Mouse (Mus musculus) thymus, adult 2 months (tissue): ENCODE data around the gene Wdr95. TPM values are rescaled to one million over a fixed set of nuclear protein-coding genes. Genes with fewer than 3 reads are reported as not detected.

ENCODE experiments used
- DNase-seq: peaks from one replicate; pipeline ENCODE4 v3.0.0; 2021
- H3K27ac ChIP-seq: fragments of 200-500 bp; 2 replicates; pipeline ENCODE4 v1.5.1; 2012; ENCODE audit warnings: low read length, control low read depth; ENCODE audit not compliant: control insufficient read depth, insufficient read depth
- H3K27me3 ChIP-seq: fragments of 200-500 bp; 2 replicates; pipeline ENCODE4 v1.6.1; 2012; ENCODE audit warnings: mild to moderate bottlenecking, low read length, moderate library complexity, mixed read lengths; ENCODE audit not compliant: control insufficient read depth, insufficient read depth
- H3K36me3 ChIP-seq: fragments of 200-500 bp; 2 replicates; pipeline ENCODE4 v1.6.1; 2012; ENCODE audit warnings: mild to moderate bottlenecking, low read length, moderate library complexity; ENCODE audit not compliant: control insufficient read depth, insufficient read depth
- H3K4me1 ChIP-seq: fragments of 200-500 bp; replicated peaks from 2 replicates; pipeline ENCODE4 v1.6.1; 2012; ENCODE audit warnings: low read length; ENCODE audit not compliant: control insufficient read depth, insufficient read depth
- H3K4me3 ChIP-seq: fragments of 200-500 bp; 2 replicates; pipeline ENCODE4 v1.5.1; 2012; ENCODE audit warnings: mild to moderate bottlenecking, low read length, control low read depth, moderate library complexity; ENCODE audit not compliant: control insufficient read depth, insufficient read depth
- CTCF ChIP-seq: fragments of 200-500 bp; IDR thresholded peaks from 2 replicates; pipeline ENCODE4 v1.5.1; 2012; ENCODE audit warnings: mild to moderate bottlenecking, control low read depth, low read length, moderate library complexity, borderline replicate concordance; ENCODE audit not compliant: control insufficient read depth, poor library complexity, insufficient read depth; ENCODE audit errors: extremely low read depth
- POLR2A ChIP-seq: fragments of 200-500 bp; IDR thresholded peaks from 2 replicates; pipeline ENCODE4 v1.6.1; 2012; ENCODE audit warnings: mild to moderate bottlenecking, low read length, control low read depth, moderate library complexity; ENCODE audit not compliant: control insufficient read depth, poor library complexity, insufficient read depth; ENCODE audit errors: extremely low read depth
- WGBS: fragments of 180-500 bp; shearing (Covaris S2); methylation state at CpG from one replicate; pipeline ENCODE4 v1.1.7; 2018; 5-methylcytosine and 5-hydroxymethylcytosine counted together
- polyA plus RNA-seq: library from polyadenylated mRNA; depleted of rRNA; stranded (reverse); fragments of >200 nt; gene quantifications from 2 replicates; pipeline ENCODE4 v1.2.3, GENCODE M21; 2012

Wdr95 gene
- polyA plus RNA-seq, 1 experiment: 0.31 TPM

DNA sequence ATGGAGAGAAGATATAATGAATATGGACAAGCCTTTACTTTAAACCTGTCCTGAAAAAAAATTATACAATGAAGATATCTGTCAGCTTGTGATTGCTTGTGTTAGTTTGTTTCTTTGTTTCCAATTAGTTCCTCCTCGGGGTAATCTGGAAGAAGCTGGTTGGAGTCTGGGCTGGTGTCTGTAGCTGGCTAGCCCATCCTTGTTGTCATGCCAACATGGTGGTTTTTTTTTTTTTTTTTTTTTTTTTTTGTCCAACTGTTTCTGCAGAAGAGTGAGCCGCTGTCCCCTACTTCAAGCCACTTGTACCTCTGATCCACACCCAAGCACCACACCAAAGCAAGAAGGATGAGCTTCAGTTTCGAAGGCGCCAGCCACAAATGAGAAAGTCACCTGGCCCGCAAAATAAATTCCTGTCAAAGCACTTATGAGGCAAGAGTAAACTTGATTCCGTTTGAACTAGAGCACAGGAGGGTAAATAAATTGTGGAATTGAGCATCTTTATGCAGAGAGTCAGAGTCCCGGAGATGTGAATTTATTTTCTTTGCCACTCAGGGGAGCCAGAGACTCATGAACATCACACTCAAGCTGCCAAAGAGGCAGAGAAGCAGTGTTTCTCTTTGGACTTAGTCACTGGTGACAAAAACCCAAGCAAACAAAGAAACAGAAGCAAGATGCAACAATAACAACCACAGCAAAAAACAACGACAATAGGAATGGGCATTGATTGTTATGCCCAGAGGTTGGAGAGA, 119.1 kb downstream of the Wdr95 start:
- TF ChIP-seq POLR2A: no peak
- no peak for TF ChIP-seq CTCF
- WGBS: 32% methylated on average over 8 of the region's 8 CpGs
- Histone ChIP-seq H3K36me3 (no peaks in the 10 kb centered on the region), H3K4me3 (no peak overlapping the region), H3K4me1 (0 out of 2 replicates have a peak, but pooled peaks cover 2% of the 10 kb centered on the region), H3K27me3 (no peaks in the 10 kb centered on the region), H3K27ac (no peak overlapping the region)
- DNase-seq: no peak

DNA sequence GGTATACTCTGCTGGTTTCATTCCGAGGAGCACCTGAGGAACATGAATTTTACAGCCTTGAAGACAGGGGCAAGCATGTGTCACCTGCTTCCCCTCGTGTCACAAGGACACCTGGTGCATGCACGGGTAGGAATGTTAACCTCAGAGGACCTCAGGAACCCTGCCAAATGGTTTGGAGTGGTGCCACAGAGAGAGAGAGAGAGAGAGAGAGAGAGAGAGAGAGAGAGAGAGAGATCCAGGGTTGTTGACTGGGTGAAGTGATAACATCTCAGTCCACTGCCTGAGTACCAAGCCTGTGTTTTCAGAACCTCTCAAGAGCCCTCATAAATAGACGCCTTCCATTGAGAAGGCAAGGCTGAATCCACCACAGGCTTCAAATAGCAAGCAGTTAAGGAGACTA, 119.7 kb downstream of the Wdr95 start:
- no peak for DNase-seq
- no peak overlapping the region for H3K4me3 ChIP-seq
- TF ChIP-seq POLR2A (no peak), CTCF (no peak)
- 20% methylated on average over 4 of the region's 4 CpGs for WGBS
- 0 out of 2 replicates have a peak, but pooled peaks cover 2% of the 10 kb centered on the region for H3K4me1 ChIP-seq
- no peaks in the 10 kb centered on the region for H3K36me3 ChIP-seq
- H3K27me3 ChIP-seq: no peaks in the 10 kb centered on the region
- no peak overlapping the region for H3K27ac ChIP-seq

DNA sequence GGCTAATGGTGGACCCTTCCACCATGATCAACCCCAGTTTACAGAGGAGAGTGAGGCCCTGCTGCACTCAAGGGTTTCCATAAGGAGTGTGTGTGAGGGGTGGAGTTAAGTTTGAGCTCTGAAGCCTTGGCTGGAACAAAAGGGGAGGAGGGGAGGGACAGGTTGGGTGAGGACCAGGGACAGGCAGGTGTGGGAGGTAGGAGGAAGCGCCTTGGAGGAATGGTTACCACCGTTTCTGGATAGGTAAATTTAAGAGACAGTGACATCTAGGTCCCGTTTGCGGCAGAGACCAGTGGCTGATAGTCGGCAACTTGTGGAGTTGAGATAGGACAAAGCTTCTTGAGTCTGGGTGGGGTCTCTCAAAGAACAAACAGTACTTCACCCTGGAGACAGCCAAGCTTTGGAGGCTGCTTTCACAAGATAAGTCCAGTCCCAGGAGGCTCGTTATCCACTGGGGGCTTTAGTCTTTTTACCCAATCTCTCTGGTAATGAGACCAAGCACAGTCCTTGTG, 120.5 kb downstream of the Wdr95 start:
- WGBS: 92% methylated on average over 6 of the region's 6 CpGs
- Histone ChIP-seq H3K27me3 (no peaks in the 10 kb centered on the region), H3K4me3 (no peak overlapping the region), H3K4me1 (0 out of 2 replicates have a peak, but pooled peaks cover 2% of the 10 kb centered on the region), H3K27ac (no peak overlapping the region), H3K36me3 (no peaks in the 10 kb centered on the region)
- no peak for DNase-seq
- no peak for TF ChIP-seq CTCF
- no peak for TF ChIP-seq POLR2A

DNA sequence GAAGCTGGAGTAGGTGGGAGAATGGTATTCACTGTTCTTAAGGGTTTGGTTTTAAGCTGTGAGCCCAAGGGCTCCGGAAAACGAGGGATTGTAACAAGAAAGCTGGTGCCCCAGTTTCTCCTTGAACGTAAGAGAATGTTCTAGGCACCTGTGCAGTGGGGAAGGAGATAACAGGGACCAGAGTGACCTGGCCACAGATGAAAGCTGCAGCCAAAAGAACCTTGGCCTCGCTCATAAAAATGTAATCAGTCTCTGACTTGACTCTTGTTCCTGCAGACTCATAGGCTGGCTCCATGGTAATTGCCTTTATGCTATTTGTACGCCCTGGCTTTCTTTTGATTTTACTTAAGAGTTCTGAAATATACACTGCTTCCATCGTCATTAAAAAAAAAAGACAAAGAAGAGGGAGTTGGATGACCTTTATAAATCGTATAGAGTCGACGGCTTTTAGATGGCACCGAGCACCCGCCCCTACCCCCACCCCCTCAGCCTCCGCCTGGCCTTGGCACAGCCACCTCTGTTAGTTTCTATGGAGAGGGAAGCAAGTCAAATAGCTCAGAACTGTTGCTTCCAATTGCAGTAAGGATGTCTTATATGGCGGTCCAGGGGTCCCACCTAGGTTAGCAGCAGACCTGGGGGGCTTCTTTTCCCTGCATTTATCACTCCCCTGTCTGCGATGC, 121.2 kb downstream of the Wdr95 start:
- WGBS: 94% methylated on average over 14 of the region's 14 CpGs
- Histone ChIP-seq H3K27me3 (no peaks in the 10 kb centered on the region), H3K4me1 (0 out of 2 replicates have a peak, but pooled peaks cover 2% of the 10 kb centered on the region), H3K36me3 (no peaks in the 10 kb centered on the region), H3K4me3 (no peak overlapping the region), H3K27ac (no peak overlapping the region)
- TF ChIP-seq CTCF (no peak), POLR2A (no peak)
- no peak for DNase-seq

DNA sequence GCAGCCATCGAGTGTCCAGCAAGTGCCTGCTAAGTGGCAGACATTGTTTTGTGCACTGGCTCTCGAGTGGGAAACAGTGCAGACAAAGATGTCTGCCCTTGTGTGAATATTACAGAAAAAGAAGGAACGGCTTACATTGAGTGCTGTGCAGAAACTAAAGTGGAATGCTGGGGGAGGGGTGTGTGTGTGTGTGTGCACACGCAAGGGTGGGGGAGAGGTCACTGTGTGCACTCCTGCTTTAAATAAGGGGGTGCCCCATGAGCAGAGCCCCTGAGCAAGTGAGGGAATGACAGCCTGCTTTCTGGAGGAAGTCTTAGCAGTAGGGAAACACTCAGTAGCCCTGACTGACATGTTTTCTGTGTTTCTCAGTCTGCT, 121.7 kb downstream of the Wdr95 start:
- no peak overlapping the region for H3K27ac ChIP-seq
- no peak for TF ChIP-seq CTCF
- TF ChIP-seq POLR2A: no peak
- no peak for DNase-seq
- WGBS: 87% methylated on average over 4 of the region's 4 CpGs
- H3K36me3 ChIP-seq: no peaks in the 10 kb centered on the region
- H3K4me1 ChIP-seq: 0 out of 2 replicates have a peak, but pooled peaks cover 2% of the 10 kb centered on the region
- no peaks in the 10 kb centered on the region for H3K27me3 ChIP-seq
- H3K4me3 ChIP-seq: no peak overlapping the region

DNA sequence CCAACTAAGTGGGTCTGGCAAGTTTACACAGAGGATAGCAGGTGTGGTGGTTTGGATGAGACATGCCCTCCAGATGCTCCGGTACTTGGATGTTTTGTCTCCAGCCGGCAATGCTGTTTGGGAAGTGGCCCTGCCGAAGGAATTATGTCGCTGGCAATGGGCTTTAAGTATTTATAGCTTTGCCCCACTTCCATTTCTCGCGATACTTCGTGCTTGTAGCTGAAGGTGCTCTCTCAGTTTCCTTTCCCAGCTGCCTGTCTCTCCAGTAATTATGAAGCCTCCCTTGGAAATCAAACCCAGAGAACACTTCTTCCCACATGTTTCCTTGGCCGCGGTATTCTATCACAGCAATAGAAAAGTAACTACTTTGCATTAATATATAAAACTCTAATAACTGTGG, 127.2 kb downstream of the Wdr95 start:
- H3K27me3 ChIP-seq: no peaks in the 10 kb centered on the region
- H3K4me3 ChIP-seq: no peak overlapping the region
- no peaks in the 10 kb centered on the region for H3K4me1 ChIP-seq
- no peaks in the 10 kb centered on the region for H3K36me3 ChIP-seq
- TF ChIP-seq POLR2A (no peak), CTCF (no peak)
- 96% methylated on average over 9 of the region's 9 CpGs for whole genome bisulfite sequencing
- no peak overlapping the region for H3K27ac ChIP-seq
- no peak for DNase-seq
